Mouse (Mus musculus) cerebellum, adult 2 months (tissue): Measurements from ENCODE around the gene Cables2.

Experiments
- CTCF ChIP-seq: fragments of 200-500 bp; IDR thresholded peaks from 2 replicates; pipeline ENCODE4 v1.5.1; 2011; ENCODE audit warnings: low read depth, mild to moderate bottlenecking, control low read depth, low read length, moderate library complexity, borderline replicate concordance; ENCODE audit not compliant: insufficient read depth
- POLR2A ChIP-seq: fragments of 200-500 bp; IDR thresholded peaks from 2 replicates; pipeline ENCODE4 v1.6.1; 2011; ENCODE audit warnings: low read length, control low read depth, borderline replicate concordance; ENCODE audit not compliant: insufficient read depth

GRCm38 (mm10) chr2:180215951-180216350 lies 57.3 kb downstream of the Cables2 start:
- TF ChIP-seq CTCF (no peak), POLR2A (no peak)
